Mouse (Mus musculus) left cerebral cortex, postnatal 36 days (tissue): ENCODE results near the gene Gfi1b. TPM values are rescaled to one million over a fixed set of nuclear protein-coding genes. Genes with fewer than 3 reads are reported as not detected.

Source experiments
- DNase-seq, 2 experiments: peaks; one replicate each; pipeline ENCODE4 v3.0.0; 2021 to 2022; ENCODE audit warnings: low spot score in 2 of 2, mixed read lengths in 1 of 2
- intact Hi-C: fragments of 180-260 bp; cut with DNase I; formaldehyde crosslinking; loops from one replicate; pipeline ENCODE4 v1.15.1; 2025
- total RNA-seq, 2 experiments: library from RNA; stranded (reverse); gene quantifications; 2 replicates each; pipeline ENCODE4 v1.2.3; 2021

Gfi1b gene
- total RNA-seq, 2 experiments from 2014 or later = not detected

DNA sequence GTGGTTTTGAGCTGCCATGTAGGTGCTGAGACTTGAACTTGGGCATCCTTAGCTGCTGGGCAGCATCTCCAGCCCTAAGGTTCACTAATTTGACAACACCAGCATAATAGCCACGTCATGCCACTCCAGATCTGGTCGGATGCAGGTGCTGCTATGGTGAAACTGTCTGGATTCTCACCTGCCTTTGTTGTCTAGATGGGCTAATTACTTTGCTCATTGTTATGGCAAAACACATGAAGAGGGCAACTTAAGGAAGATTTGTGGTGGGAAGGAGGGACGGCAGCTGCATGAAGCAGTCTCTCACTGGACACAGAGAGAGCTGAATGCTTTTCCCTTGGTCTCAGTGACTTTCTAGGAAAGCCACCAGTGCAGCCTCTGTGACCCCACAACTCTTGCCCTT, 4.3 kb upstream of the Gfi1b start:
- intact Hi-C loops = no loop called here

DNA sequence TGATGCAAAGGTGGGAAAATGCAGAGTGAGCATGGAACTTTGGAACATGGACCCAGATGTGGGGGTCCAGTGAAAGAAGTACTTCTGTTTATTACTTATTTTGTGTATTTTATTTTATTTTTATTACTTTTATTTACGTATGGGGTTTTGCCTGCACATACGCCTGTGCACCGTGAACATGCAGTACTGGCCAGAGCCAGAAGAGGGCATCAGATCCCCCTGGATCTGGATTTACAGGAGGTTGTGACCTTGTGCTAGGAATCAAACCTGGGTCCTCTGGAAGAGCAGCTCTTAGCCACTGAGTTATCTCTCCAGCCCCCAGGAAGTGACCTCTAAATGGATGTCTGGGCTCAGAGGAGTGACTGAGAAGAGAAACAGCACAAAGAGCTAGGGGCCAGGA, 3.1 kb upstream of the Gfi1b start:
- no peak for DNase-seq
- intact Hi-C loops = no loop called here

More for the DNA sequence above, 4.3 kb upstream of the Gfi1b start:
- DNase-seq = no peak

GRCm38 (mm10) chr2:28622521-28623124, 841 bp upstream of the Gfi1b start:
- intact Hi-C loops = loop anchor here (2.0 kb wide), 1 partner anchor 30 kb away; no protein-coding TSS in a partner anchor
- no peak for DNase-seq

DNA sequence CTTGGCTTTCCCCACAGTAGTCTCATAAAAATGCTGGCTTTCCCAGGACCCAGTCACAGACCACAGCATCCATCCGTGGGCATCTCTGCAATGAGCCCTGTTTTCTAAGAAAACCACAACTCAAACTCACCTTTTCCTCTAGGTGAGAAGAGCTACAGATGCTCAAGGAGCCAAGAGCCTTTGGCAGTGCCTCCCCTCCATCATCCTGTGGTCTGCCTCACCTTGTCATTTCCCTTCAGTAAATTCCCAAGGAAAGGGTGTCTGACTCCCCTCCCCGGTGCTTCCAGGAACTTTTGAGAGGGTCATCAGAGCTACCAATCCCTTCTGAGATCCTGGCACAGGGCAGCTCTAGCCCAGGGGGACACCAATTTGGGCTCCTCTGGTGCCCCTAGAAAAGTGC, 671 bp downstream of the Gfi1b start:
- intact Hi-C loops = no loop called here
- DNase-seq = no peak

DNA sequence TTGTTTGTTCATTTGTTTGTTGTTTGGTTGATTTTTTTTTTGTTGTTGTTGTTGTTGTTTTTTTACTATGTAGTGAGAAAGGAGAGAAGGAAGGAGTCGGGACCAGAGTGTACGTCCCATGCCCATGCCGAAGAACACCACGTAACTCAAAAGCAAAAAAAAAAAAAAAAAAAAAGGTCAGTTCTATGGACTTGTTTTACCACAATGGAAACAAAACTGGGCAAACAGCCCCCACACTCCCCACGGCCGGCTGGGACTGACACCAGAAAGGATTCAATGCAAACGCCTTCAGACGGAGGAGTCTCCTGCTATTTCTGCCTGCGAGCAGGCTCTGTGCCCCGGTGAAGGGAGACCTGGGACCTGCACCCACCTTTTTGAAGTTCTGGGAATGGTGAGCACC, 1.3 kb downstream of the Gfi1b start:
- no peak for DNase-seq
- intact Hi-C loops = no loop called here

DNA sequence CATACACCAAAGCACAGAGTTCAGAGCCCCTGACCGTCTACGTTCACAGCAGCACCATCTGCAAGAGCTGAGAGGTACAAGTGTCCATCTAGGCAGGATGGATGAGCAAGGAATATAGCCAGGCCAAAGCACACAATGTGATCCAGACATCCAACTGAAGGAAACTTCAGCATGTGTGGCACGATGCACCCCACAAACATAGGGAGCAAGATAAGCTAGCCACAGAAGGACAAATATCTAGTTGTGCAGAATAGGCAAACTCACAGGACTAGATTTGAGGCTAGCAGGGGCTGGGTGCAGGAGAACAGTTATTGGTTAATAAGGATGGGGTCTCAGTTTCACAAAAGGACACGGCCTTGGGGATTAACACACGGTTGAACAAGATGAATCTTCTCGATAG, 2.4 kb downstream of the Gfi1b start:
- no peak for DNase-seq
- intact Hi-C loops = no loop called here

- intact Hi-C loops = no loop called here
- no peak for DNase-seq
Measured at GRCm38 (mm10) chr2:28618777-28619336, 2.9 kb downstream of the Gfi1b start.

- intact Hi-C loops = no loop called here
- DNase-seq = no peak
Measured at GRCm38 (mm10) chr2:28617498-28618486, 4.0 kb downstream of the Gfi1b start.

DNA sequence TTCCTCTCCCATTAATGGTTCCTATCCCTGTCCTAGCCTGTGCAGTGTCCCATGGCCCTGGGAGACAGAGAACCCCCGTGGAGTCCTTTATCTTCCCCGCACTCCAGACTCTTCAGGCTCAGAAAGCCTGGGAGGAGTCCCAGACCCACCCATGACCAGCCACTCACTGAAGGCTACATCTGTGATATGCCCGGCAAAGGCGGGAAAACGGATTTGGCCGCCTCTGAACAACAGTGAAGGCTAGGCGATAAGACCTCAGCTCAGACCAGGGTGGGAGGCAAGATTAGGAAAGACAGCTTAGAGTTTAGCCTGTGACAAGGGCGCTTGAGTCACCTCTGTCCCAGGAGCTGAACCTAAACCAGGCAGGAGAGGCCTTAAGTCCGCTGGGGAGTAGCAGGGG, 4.9 kb downstream of the Gfi1b start:
- no peak for DNase-seq
- intact Hi-C loops = no loop called here

DNA sequence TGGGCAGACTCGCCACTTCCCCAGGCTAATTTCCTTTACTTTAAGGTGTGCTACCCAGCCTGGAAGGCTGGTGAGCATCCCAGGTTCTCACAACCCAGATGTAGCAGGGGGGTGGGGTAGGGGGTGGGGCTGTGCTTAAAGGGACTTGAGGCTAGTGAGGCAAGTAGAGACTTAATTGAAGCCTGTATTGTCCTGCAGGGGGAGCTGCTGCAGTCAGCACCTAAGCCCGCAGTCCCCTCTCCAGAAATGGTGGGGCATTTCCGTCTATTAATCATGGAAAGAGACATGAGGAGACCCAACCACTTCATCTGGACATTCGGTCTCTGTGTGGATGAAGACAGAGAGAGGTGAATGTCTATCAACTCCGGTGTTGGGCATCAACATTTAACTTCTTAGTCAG, 5.4 kb downstream of the Gfi1b start:
- DNase-seq = no peak
- intact Hi-C loops = no loop called here

DNA sequence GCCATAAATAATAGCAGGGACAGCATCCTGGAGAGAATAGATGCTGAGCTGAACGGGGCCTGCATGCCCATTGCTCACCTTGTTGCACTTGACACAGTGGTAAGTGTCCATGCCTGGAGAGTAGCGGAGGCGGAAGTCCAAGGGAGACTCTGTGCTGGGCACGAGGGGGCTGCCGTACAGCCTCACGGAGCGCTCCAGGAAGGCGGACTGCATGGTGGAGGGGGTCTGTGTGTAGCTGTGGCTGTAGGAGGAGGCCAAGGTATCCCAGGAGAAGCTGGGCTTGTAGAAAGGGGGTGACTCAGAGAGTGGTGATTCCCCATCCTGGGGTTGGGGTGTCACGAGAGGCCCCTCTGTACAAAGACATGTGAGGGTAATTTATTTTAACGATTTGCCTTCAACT, 8.2 kb downstream of the Gfi1b start:
- intact Hi-C loops = no loop called here
- DNase-seq = no peak

DNA sequence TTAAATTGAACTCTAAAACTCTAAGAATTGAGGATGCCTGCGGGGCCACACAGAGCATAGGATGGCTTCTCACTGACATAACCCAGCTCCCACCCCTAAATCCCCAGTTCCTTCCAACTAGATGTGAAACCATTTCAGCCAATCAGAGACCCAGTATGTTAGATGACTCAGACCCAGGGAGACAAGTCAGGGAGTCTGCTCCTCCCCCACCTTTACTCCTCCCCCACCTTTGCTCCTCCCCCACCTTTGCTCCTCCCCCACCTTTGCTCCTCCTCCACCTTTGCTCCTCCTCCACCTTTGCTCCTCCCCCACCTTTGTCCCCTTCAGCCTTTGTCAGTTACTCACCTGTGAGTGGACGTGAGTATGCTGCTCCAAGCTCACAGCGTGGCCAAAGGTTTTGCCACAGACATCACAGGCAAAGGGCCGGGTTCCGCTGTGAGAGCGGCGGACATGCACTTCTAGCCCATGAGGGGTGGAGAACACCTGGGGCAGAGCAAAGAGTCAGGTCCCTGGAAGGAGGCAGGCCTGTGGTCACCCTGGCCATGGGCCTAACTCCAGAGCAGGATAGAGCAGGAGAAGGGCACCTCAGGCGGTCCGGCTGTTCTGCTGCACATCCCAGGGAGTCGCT, 9.2 kb downstream of the Gfi1b start:
- intact Hi-C loops = no loop called here
- DNase-seq = no peak

- intact Hi-C loops = no loop called here
- DNase-seq = no peak
Measured at GRCm38 (mm10) chr2:28611407-28611787, 10.4 kb downstream of the Gfi1b start.

GRCm38 (mm10) chr2:28610716-28611406, 10.9 kb downstream of the Gfi1b start:
- no peak for DNase-seq
- intact Hi-C loops = no loop called here

- intact Hi-C loops = no loop called here
- no peak for DNase-seq
Measured at GRCm38 (mm10) chr2:28609851-28610250, 11.9 kb downstream of the Gfi1b start.

DNA sequence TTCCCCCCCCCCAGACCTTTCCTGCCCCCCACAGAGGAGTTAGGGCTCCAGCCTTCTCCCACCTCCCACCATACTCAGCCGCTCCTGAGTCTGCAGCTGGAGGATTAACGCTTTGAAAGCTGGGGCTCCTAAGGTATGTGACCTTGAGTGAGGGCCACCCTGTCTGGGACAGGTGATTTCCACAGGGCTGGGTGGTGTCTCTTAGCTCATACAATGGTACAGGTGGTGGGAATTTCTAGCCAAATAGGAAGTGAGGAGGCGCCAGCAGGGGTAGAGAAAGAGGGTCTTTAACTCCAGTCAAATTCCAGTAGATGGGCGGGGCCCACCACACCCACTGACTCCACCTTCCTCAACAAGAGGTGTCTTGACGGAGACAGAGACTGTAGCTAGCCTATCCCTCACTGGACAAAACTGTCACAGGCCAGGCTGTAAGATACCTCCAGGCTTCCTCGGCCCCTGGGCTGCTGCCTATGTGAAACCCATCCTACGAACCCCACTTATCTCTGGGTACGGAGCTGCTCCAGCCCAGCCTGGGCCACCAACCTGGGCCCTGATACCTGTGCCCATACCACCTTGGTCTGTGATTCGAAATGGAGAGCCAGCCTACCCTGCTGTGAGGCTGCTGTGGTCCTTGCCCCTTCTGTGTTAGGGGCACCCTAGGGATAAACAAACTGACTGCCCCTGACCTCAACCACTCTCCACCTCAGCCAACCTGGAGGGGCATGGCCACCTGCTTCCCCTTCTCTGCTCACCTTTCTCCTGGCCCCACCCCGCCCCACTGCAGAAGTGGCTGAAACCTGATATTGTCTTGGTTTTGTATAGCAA, 14.2 kb downstream of the Gfi1b start:
- DNase-seq = no peak
- intact Hi-C loops = no loop called here

DNA sequence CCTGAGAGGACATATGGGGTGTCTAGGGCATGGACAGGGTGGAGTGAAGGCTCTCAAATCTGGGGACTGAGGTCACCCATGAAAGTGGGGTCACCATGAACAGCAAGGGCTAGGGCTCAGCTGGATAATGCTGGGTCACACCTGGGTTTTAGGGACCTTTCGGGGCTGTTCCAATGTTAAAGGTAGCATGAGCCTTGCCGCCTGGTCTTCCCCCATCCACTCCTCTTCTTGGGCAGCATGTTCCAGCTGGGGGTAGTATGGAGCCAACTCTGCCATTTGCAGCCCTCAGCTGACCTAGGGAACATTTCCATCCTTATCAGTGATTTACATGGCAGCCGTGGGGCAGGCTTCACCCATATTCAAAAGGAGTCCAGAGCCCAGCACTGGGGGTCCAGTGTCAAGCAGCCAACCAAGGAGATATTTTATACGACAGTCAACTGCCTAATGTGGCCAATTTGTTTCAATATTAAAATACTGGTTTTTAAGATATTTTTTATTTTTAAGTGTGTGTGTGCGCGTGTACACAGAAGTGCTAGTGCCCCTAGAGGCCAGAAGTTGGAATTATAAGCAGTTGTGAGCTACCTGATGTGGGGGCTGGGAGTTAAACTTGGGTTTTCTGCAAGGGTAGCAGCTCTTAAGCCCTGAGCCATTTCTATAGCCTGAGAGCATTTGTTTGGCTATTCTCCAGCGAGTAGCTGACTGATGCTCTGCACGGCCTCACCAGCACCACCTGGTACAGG, 15.0 kb downstream of the Gfi1b start:
- DNase-seq = no peak
- intact Hi-C loops = no loop called here

DNA sequence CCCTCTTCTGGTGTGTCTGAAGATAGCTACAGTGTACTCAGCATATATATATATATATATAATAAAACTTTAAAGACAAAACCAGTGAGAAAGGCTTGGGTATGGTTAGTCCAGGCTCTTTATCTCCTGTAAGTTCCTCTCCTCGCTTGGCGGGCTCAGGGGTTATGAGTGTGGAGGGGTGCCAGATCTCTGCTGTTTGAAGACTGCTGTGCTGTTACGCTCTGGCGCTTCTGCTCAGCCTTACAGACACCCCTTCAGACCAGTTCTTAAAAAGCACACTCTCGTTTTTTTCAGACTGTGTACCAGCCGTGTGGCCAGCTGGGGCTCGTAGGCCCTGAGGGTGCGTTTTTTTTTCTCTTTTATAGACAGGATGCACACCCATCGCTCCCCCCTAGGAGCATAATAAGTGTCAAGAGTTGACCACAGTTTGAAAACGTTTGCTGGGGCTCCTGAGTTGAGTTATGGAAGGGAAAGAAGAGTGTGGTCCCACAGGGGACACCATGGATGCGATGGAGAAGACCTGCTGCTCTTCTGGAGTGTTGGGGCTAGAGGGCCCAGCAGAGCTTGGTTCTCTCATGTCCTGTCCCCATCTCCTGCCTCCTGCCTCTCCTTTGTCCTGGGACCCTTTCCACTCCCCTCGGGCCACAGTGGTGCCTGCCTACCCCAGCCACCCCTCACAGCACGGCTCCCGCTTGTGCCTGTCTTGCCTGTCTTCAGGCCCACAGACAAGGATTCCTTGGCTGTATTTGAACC, 15.8 kb downstream of the Gfi1b start:
- DNase-seq = no peak
- intact Hi-C loops = no loop called here
